Mouse (Mus musculus) heart, embryonic 15.5 days (tissue): Measurements from ENCODE around the gene Pmepa1. TPM values are rescaled to one million over a fixed set of nuclear protein-coding genes. Genes with fewer than 3 reads are reported as not detected.

Experiments
- ATAC-seq: fragments of 200-750 bp; cut with Nextera tagmentation; replicated peaks from 2 replicates; pipeline ENCODE4 v1.8.0; 2017; ENCODE audit warnings: low read depth, moderate TSS enrichment; ENCODE audit not compliant: insufficient number of reproducible peaks, insufficient read depth, low FRiP score
- H3K27ac ChIP-seq: fragments of 300-500 bp; sonication (generic); 2 replicates; pipeline ENCODE4 v1.5.1; 2015; ENCODE audit warnings: mild to moderate bottlenecking, inconsistent platforms
- H3K27me3 ChIP-seq: fragments of 300-500 bp; sonication (generic); 2 replicates; pipeline ENCODE4 v1.6.1; 2015; ENCODE audit warnings: inconsistent platforms
- H3K36me3 ChIP-seq: fragments of 300-500 bp; sonication (generic); 2 replicates; pipeline ENCODE4 v1.6.1; 2015; ENCODE audit warnings: mild to moderate bottlenecking, inconsistent platforms
- H3K4me1 ChIP-seq: fragments of 300-500 bp; sonication (generic); replicated peaks from 2 replicates; pipeline ENCODE4 v1.6.1; 2015; ENCODE audit warnings: inconsistent platforms
- H3K4me2 ChIP-seq: fragments of 300-500 bp; sonication (generic); 2 replicates; pipeline ENCODE4 v1.6.1; 2015; ENCODE audit warnings: inconsistent platforms, mild to moderate bottlenecking, moderate library complexity
- H3K4me3 ChIP-seq: fragments of 300-500 bp; sonication (generic); 2 replicates; pipeline ENCODE4 v1.5.1; 2015; ENCODE audit warnings: mild to moderate bottlenecking, inconsistent platforms
- H3K9ac ChIP-seq: fragments of 300-500 bp; sonication (generic); 2 replicates; pipeline ENCODE4 v1.6.1; 2015; ENCODE audit warnings: mild to moderate bottlenecking, inconsistent platforms
- H3K9me3 ChIP-seq: fragments of 300-500 bp; sonication (generic); replicated peaks from 2 replicates; pipeline ENCODE4 v1.6.1; 2016; ENCODE audit warnings: inconsistent platforms
- WGBS: fragments of 180-500 bp; shearing (Covaris S2); methylation state at CpG from one replicate; pipeline ENCODE4 v1.1.7; 2015; ENCODE audit warnings: mixed read lengths; 5-methylcytosine and 5-hydroxymethylcytosine counted together
- polyA plus RNA-seq: library from polyadenylated mRNA; unstranded; fragments of >200 nt; fragmentation: Nextera tagmentation; extraction: Ambion mirVana; gene quantifications from 2 replicates; pipeline ENCODE4 v1.2.1, GENCODE M21; 2015

Pmepa1 gene
- polyA plus RNA-seq, 1 experiment from 2014 or later, result 4.6 TPM

DNA sequence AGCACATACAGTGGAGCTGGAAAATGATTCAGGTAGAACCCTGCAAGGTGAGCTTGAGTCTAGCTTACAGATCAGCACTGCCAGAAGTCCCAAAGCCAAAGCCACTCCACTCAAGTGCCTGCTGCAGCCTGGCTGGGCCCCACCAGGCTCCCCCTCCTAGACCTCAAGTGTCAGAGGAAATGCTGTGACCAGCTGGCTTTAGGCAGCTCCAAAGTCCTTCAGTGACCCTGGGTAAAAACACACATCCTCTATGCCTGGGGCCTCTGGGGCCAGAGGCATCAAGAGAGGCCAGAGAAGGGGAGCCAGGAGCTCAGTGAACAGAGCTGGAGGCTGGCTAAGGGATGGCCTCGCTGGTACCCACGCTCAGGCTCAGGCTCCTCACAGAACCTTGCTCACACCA lies 25.9 kb downstream of the Pmepa1 start:
- H3K9me3 ChIP-seq, result no peaks in the 10 kb centered on the region
- H3K4me3 ChIP-seq, result no peak overlapping the region
- H3K4me1 ChIP-seq, result peaks cover 96% of the 10 kb centered on the region
- peak overlapping the region; percentile 72 for H3K27ac ChIP-seq
- peak overlapping the region; percentile 2; the same call in 1 of the 2 replicates for H3K9ac ChIP-seq
- no peaks in the 10 kb centered on the region for H3K27me3 ChIP-seq
- WGBS, result 20% methylated on average over 2 of the region's 2 CpGs
- no peaks in the 10 kb centered on the region for H3K36me3 ChIP-seq
- ATAC-seq, result peak; percentile 25; the same call in 1 of the 2 replicates
- H3K4me2 ChIP-seq, result peak overlapping the region; percentile 27

DNA sequence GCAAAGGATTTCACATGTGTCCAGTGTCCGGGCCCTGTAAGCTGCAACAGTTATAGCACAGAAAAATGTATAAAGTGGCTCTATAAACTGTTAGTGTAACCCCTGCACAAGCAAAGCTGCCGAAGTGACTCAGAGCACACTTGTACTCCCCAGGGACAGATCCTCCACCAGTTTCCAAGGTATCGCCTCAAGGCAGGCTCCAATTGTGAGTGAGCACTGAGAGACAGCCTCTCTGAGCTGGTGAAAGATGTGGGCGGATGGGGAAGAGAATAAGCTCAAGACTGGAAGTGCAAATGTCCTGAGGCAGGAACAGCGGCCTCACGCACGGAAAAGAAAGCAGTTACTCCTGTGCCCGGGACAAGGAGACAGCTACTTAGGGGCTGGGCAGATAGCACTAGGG lies 26.4 kb downstream of the Pmepa1 start:
- ATAC-seq, result no peak
- peak overlapping the region; percentile 72 for H3K27ac ChIP-seq
- no peak overlapping the region for H3K4me3 ChIP-seq
- peaks cover 92% of the 10 kb centered on the region for H3K4me1 ChIP-seq
- no peak overlapping the region for H3K9ac ChIP-seq
- no peaks in the 10 kb centered on the region for H3K9me3 ChIP-seq
- H3K4me2 ChIP-seq, result peak overlapping the region; percentile 27; the same call in 1 of the 2 replicates
- H3K36me3 ChIP-seq, result no peaks in the 10 kb centered on the region
- 66% methylated on average over 8 of the region's 8 CpGs for WGBS
- no peaks in the 10 kb centered on the region for H3K27me3 ChIP-seq

DNA sequence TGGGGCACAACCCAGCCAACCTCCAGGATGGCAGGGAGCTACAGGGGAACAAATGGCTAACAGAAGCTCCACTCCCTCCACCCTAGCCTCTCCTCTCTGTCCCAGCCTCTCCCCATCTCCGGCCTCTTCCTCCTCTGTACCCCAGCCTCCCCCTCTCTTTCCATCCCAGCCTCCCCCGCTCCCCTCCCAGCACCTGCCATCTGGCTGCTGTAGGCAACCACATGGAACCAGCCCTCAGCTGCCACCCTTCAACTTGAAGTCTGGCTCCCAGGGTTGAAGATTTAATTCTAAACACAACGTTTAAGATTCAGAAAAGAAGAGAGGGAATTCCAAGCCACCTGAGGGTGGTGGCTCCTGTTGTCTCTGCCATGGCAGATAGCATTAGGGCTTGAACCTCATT lies 26.9 kb downstream of the Pmepa1 start:
- Histone ChIP-seq H3K4me2 (no peak overlapping the region), H3K9me3 (no peaks in the 10 kb centered on the region)
- WGBS, result 56% methylated on average over 3 of the region's 3 CpGs

GRCm38 (mm10) chr2:173248822-173249221 lies 27.5 kb downstream of the Pmepa1 start:
- Histone ChIP-seq H3K4me2 (no peak overlapping the region), H3K27me3 (no peaks in the 10 kb centered on the region), H3K36me3 (no peaks in the 10 kb centered on the region), H3K27ac (no peak overlapping the region), H3K9ac (no peak overlapping the region), H3K4me1 (peaks cover 85% of the 10 kb centered on the region), H3K4me3 (no peak overlapping the region), H3K9me3 (no peaks in the 10 kb centered on the region)
- 75% methylated on average over 7 of the region's 7 CpGs for WGBS
- no peak for ATAC-seq

More for the DNA sequence above, 26.9 kb downstream of the Pmepa1 start:
- Histone ChIP-seq H3K36me3 (no peaks in the 10 kb centered on the region), H3K9ac (no peak overlapping the region), H3K27ac (no peak overlapping the region), H3K4me1 (peaks cover 86% of the 10 kb centered on the region), H3K4me3 (no peak overlapping the region), H3K27me3 (no peaks in the 10 kb centered on the region)
- no peak for ATAC-seq

GRCm38 (mm10) chr2:173247911-173248310 lies 28.4 kb downstream of the Pmepa1 start:
- H3K9ac ChIP-seq, result no peak overlapping the region
- no peak for ATAC-seq
- H3K27ac ChIP-seq, result peak overlapping the region; percentile 20; the same call in 1 of the 2 replicates

DNA sequence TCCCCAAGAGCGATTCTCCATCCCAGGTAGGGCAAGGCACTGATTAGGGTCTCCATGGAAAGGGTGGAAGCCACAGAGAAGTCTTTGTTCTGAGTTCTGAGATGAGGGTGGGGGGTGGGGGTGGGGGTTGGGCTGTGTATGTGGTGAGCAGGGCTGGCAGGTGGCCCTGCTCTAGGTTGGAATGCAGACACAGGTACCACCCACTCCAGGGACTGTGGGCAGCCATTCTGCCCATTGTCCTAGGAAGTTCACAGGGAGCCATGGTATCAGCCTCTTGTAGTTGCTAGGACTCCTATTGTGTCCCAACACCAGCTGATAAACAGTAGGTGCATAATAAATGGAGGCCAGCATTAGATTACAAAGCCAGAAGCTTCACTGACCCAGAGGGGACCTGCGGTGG lies 29.1 kb downstream of the Pmepa1 start:
- Histone ChIP-seq H3K4me2 (no peak overlapping the region), H3K4me1 (peaks cover 81% of the 10 kb centered on the region), H3K27ac (no peak overlapping the region), H3K36me3 (no peaks in the 10 kb centered on the region), H3K9me3 (no peaks in the 10 kb centered on the region), H3K9ac (no peak overlapping the region), H3K4me3 (no peak overlapping the region), H3K27me3 (no peaks in the 10 kb centered on the region)
- WGBS, result 36% methylated on average over 2 of the region's 2 CpGs
- ATAC-seq, result no peak

More at GRCm38 (mm10) chr2:173247911-173248310, 28.4 kb downstream of the Pmepa1 start:
- Histone ChIP-seq H3K4me3 (no peak overlapping the region), H3K9me3 (no peaks in the 10 kb centered on the region), H3K4me1 (peaks cover 83% of the 10 kb centered on the region), H3K36me3 (no peaks in the 10 kb centered on the region), H3K27me3 (no peaks in the 10 kb centered on the region), H3K4me2 (no peak overlapping the region)
- WGBS, result 38% methylated on average over 2 of the region's 2 CpGs

DNA sequence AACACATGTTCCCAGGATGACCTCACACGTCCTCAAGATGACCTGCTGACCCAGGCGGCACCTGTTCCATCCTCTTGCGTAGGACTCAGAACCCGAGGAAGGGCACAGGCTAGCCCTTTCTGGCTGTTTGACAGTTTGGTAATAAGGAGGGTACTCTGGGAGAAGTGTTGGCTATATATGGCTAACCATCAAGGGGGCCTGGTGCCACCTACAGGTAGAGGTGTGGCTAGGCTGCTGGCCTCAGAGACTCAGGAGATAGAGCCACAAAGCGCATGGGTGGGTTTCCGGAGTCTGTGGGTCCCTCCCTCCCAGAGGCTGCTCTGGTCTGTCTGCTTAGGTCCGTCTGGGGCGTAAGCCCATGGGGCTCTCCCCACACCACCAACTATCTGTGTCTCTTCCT lies 29.6 kb downstream of the Pmepa1 start:
- ATAC-seq, result no peak
- no peak overlapping the region for H3K4me3 ChIP-seq
- H3K4me1 ChIP-seq, result peaks cover 77% of the 10 kb centered on the region
- no peak overlapping the region for H3K9ac ChIP-seq
- H3K36me3 ChIP-seq, result no peaks in the 10 kb centered on the region
- no peak overlapping the region for H3K27ac ChIP-seq
- 65% methylated on average over 8 of the region's 8 CpGs for WGBS
- H3K4me2 ChIP-seq, result no peak overlapping the region
- H3K27me3 ChIP-seq, result no peaks in the 10 kb centered on the region
- H3K9me3 ChIP-seq, result no peaks in the 10 kb centered on the region

- no peak for ATAC-seq
- no peak overlapping the region for H3K27ac ChIP-seq
- H3K4me1 ChIP-seq, result peaks cover 74% of the 10 kb centered on the region
- H3K36me3 ChIP-seq, result no peaks in the 10 kb centered on the region
- no peak overlapping the region for H3K9ac ChIP-seq
- no peak overlapping the region for H3K4me2 ChIP-seq
- no peaks in the 10 kb centered on the region for H3K27me3 ChIP-seq
- WGBS, result 80% methylated on average over 20 of the region's 20 CpGs
- no peak overlapping the region for H3K4me3 ChIP-seq
- H3K9me3 ChIP-seq, result no peaks in the 10 kb centered on the region
These were observed 31.1 kb downstream of the Pmepa1 start for GRCm38 (mm10) chr2:173245258-173245657.

GRCm38 (mm10) chr2:173244108-173244507 lies 32.2 kb downstream of the Pmepa1 start:
- Histone ChIP-seq H3K27ac (no peak overlapping the region), H3K4me2 (no peak overlapping the region), H3K27me3 (no peaks in the 10 kb centered on the region), H3K4me3 (no peak overlapping the region), H3K9me3 (no peaks in the 10 kb centered on the region), H3K4me1 (peaks cover 66% of the 10 kb centered on the region), H3K9ac (no peak overlapping the region), H3K36me3 (no peaks in the 10 kb centered on the region)
- no peak for ATAC-seq
- 67% methylated on average over 3 of the region's 3 CpGs for WGBS

GRCm38 (mm10) chr2:173243616-173244015 lies 32.7 kb downstream of the Pmepa1 start:
- Histone ChIP-seq H3K4me3 (no peak overlapping the region), H3K27ac (no peak overlapping the region), H3K36me3 (no peaks in the 10 kb centered on the region), H3K27me3 (no peaks in the 10 kb centered on the region), H3K9me3 (no peaks in the 10 kb centered on the region), H3K9ac (no peak overlapping the region), H3K4me2 (no peak overlapping the region), H3K4me1 (peaks cover 67% of the 10 kb centered on the region)
- WGBS, result 68% methylated on average over 9 of the region's 9 CpGs
- no peak for ATAC-seq

DNA sequence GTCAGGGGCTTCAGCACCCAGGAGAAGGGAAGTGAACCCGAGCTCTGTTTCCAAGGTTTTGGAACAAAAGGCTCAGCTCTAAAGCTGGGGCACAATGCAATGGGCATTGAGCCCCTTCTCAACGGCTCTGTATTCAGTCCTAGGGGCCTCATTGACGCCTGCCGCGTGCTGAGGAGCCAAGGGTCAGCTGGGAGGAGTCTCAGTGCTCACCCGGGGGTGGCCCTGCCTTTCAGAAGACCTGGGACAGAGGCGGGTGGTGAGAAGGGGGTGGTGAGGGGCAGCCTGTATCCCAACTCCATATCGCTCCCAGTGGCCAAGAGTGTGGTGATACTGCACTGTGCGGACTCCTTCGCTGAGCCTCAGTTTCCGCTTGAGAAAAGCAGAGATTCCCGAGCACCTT lies 33.5 kb downstream of the Pmepa1 start:
- H3K9me3 ChIP-seq, result no peaks in the 10 kb centered on the region
- no peaks in the 10 kb centered on the region for H3K27me3 ChIP-seq
- 43% methylated on average over 12 of the region's 12 CpGs for WGBS
- no peak overlapping the region for H3K9ac ChIP-seq
- H3K4me1 ChIP-seq, result peaks cover 67% of the 10 kb centered on the region
- H3K27ac ChIP-seq, result no peak overlapping the region
- no peak overlapping the region for H3K4me2 ChIP-seq
- no peak overlapping the region for H3K4me3 ChIP-seq
- ATAC-seq, result no peak
- no peaks in the 10 kb centered on the region for H3K36me3 ChIP-seq

DNA sequence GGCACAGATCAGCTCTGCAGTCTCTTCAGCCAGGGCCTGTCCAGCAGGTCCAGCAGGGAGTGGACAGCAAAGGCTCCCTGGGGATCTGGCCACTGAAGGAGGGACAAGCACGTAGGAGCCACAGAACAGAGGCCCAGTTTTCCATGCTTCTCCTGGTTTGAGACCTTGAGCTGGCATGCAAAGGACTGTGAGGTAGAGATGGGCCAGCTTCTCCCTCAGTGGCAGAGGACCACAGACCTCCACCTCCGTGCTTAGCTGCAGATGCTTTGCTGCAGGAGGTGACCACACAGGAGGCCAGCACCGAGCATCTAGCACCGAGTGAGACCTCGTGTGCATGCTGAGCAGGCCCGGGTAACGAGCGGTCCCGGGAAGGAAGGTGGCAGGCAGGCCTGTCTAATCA lies 35.6 kb downstream of the Pmepa1 start:
- Histone ChIP-seq H3K4me2 (no peak overlapping the region), H3K27ac (no peak overlapping the region), H3K4me3 (no peak overlapping the region), H3K36me3 (no peaks in the 10 kb centered on the region), H3K27me3 (no peaks in the 10 kb centered on the region), H3K9me3 (no peaks in the 10 kb centered on the region), H3K9ac (no peak overlapping the region), H3K4me1 (peaks cover 67% of the 10 kb centered on the region)
- no peak for ATAC-seq
- WGBS, result 61% methylated on average over 9 of the region's 9 CpGs
